Mouse (Mus musculus): ENCODE measurements around the gene Slx1b.
"Not testable (repeated sequence)": the region's sequence is repeated elsewhere in the genome, so short reads cannot be mapped to it uniquely, and the experiment has no call there.

DNA sequence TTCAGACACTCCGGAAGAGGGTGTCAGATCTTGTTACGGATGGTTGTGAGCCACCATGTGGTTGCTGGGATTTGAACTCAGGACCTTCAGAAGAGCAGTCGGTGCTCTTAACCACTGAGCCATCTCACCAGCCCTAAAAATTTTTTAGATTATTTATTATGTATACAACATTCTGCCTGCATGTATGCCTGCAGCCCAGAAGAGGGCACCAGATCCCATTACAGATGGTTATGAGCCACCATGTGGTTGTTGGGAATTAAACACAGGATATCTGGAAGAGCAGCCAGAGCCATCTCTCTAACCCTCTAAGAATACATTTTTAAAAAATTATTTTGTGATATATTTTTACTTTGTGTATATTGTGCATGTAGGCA lies 52.4 kb downstream of the Slx1b start:
- not testable (repeated sequence) for TF ChIP-seq CTCF (IDR thresholded peaks at IDR 0.05; ENCODE audit: control insufficient read depth, insufficient read depth, insufficient replicate concordance, low read depth, low read length); POLR2A (IDR thresholded peaks at IDR 0.05; ENCODE audit: control insufficient read depth, low read depth, low read length)

All from testis, adult 2 months (tissue).